Mouse (Mus musculus) retina, postnatal 1 day (tissue): Measurements from ENCODE around the gene Tex33.
"Not testable (repeated sequence)": the region's sequence is repeated elsewhere in the genome, so short reads cannot be mapped to it uniquely, and the experiment has no call there.

Experiments used
- DNase-seq: peaks from one replicate; pipeline ENCODE4 v3.0.0-alpha.2; 2012

Gene Tex33

DNA sequence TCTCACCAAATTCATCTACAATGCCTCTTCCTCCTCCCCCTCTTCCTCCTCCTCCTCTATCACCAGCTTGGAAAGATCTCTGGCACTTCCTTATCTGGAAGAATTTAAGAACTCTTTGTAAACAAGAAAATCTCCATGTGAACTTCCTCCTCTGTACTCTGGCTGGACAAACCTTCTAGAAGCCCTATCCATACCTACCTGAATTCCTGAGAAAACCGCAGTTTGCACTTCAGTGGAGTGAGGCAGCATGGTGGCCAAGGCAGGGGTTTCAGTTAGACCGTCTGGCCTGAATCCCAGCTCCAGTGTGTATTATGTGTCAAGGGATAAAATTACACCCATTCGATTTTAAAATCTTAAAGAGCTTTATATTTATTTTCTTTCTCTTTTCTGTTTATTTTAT lies 22.9 kb downstream of the Tex33 start:
- DNase-seq = no peak

DNA sequence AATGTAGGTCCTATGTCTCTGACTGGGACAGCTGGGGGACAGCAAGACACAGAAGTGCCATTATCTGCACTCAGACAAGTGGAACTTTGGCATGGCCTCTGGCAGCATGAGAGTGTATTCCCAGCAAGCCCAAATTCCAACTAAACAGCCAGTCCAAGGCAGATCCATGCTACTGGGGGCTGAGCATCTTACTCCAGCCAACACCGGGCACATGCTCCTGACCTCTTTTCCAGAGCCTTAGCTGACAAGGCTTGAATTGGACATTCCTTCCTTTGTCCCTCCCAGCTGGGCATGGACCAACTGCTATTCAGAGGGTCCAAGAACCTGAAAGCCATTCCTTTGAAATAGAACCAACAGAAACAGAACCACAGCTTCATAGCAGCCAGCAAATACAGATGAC lies 26.1 kb downstream of the Tex33 start:
- DNase-seq = peak; percentile 7

DNA sequence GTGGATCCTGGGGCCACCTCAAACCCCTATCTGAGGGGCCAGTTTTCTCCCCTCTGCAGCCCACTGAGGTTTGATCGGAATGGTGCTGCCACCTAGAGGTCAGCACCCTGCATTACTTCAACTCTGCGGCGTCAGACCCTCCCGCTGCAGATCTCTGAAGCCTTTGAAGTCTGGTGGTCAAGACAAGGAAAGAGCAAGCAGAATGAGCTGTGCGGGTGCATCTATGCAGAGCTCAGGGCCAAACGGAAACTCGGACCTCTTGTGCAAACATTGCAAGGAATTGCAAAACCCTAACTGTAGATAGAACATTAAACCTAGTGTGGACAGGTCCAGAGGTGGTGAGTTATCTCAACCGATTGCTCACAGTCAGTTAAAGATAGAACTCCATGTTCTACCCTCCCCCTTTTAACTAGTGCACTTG lies 26.8 kb downstream of the Tex33 start:
- DNase-seq = peak; percentile 66

DNA sequence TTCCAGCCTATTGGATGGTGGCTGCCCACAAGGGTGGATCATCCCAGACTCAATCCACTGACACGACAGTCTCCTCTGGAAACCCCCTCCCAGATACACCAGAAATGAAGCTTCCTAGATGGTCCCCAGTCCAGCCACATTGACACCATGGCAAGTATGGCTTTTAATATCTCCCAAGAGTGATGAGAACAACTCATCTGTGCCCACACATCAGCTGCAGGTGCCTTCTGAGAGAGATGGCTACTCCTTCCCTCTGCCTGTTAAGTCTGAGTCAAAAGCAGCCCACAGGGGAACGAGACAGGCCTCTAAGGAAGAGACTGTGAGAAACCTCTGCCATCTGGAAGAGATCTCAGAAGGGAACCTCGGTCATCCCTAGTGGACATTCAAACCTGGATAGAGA lies 27.9 kb downstream of the Tex33 start:
- DNase-seq = no peak

DNA sequence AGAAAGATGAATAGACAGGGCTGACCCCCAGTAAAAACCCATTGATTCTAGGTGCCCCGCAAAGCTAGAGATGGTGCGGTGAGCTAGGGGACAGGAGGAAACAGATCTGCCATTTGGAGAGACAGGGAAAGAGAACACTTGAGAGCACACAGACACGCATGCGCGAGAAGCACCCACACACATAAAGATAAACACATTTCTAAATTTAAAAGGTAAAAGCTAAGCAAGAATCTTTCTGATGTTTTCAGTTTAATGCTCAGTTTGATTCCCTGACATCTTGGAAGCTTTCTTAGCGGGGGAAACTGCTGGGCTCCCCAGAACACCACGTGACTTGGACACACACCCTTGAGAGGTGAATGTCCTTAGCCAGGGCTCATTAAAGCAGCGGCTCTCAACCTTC lies 28.8 kb downstream of the Tex33 start:
- DNase-seq = no peak

DNA sequence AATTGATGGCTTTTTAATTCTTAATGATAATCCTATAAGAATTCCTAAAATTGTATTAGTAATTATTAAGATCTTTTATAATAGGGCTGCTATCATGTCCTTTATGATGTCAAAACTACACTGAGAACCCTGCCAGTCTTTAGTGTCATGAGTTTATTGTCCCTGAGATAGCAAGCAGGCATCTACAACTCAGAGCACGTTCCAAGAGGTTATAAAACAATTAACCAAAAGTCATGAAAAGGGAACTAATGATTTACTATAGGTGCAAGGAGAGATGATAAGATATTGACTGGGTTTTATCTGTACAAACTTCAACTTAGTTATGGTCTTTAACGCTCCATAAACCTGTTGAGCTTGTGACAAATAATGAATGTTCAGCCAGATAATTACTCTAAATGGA lies 29.8 kb downstream of the Tex33 start:
- DNase-seq = no peak

DNA sequence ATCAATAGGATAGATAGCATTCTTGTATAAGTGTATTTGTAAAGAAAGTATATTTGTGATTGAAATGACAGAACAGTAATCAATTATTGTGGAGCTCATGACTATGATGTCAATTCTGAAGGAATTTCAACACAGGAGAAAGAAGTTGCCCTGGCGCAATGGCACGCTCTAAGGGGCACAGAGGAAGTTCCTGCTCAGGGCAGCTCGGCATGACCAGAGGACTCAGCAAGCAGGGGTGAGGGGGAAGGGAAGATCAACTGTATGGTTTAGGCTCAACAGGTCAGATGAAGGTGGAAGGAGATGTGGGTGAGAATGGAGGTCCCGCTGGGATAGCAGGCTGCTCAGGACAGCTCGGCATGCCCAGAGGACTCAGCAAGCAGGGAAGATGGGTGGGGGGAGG lies 40.2 kb downstream of the Tex33 start:
- DNase-seq = no peak

DNA sequence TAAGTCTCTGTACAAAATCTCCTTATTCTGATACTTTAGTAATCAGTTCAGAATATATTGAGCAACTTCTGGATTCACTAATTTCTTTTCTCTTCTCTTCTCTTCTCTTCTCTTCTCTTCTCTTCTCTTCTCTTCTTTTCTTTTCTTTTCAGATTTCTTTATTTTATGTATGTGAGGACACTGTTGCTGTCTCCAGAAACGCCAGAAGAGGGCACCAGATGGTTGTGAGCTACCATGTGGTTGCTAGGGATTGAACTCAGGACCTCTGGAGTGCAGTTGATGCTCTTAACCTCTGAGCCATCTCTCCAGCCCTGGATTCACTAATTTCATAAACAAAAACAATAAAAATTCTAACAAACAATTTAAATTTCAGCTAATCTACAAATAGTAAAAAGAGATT lies 40.8 kb downstream of the Tex33 start:
- DNase-seq = peak; percentile 38

DNA sequence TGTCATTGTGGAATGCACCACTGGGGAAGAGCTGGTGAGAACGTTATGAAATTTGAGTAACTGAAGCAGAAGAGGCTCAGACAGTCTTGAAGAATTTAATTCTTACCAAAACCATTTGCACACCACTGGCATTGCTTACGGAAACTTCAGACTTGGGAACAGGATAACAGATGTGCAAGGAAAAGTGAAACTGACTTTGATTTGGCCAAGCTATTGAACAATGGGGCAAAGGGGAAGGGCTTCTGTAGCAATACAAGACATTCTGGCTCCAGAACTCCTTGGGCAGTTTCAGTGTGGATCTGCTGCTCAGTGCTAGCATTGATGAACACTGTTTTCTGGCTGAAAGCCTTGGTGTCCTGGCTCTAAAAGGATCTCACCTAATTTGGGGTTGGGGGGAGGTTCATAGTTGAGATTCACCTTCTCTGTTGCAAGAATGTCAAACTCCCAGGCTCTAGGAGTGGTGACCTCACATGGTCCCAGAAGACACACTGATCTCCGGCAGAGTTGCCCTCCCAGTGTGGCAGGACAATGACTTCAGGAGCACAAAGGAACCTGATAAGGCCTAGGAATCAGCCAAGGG lies 44.0 kb downstream of the Tex33 start:
- DNase-seq = no peak

DNA sequence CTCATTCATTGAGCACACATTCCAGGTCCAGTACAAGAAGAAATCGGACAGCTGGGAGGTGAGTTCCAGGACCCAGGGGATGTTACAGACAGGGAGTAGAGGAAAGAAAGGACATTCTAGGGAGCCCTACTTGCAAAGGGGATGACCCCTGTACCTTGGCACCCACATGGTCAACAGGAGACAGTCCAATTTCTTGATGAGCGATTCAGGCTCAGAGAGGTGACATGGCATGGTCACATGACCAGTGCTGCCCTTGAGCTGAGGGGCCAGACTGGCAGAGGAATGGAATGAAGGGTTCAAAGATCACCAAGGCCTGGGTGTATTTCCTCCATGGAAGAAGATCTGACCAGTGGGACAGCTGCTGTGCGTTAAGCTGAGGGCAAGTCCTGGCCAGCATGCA lies 51.1 kb downstream of the Tex33 start:
- DNase-seq = no peak

DNA sequence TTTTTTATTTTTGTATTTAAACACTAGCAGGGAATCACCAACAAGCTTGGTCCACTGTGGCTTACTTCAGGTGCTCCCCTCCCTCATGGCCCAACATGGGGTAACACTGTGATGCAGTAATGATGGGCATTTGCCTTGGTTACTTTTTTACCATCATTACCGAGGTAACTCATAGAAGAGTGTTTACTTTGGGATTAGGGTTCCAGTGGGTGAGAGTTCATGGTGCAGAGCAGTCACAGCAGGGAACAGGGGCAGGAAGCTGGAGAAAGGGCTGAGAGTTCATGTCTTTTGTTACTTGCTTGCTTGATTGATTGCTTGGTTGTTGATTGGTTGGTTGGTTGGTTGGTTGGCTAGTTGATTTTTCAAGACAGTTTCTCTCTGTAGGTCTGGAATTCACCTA lies 52.0 kb downstream of the Tex33 start:
- no peak for DNase-seq

DNA sequence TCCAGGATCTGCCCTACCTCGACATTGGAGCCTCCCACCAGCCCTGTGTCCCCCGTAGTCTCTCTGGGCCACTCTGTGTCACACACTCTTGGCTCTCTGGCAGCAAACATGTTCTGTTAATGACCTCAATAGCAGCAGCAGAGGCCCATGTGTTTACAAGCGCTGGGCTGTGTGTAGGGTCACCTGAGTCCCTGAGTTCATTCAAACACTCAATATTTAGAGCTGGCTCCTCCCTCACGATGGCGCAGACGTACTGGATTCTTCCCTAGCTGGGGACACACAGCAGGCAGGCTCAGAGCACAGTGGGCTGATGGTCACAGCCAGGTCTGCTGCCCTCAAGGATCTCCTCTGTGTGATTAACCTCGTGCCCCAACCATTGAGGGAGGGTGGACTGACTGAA lies 54.8 kb downstream of the Tex33 start:
- DNase-seq = not testable (repeated sequence)

DNA sequence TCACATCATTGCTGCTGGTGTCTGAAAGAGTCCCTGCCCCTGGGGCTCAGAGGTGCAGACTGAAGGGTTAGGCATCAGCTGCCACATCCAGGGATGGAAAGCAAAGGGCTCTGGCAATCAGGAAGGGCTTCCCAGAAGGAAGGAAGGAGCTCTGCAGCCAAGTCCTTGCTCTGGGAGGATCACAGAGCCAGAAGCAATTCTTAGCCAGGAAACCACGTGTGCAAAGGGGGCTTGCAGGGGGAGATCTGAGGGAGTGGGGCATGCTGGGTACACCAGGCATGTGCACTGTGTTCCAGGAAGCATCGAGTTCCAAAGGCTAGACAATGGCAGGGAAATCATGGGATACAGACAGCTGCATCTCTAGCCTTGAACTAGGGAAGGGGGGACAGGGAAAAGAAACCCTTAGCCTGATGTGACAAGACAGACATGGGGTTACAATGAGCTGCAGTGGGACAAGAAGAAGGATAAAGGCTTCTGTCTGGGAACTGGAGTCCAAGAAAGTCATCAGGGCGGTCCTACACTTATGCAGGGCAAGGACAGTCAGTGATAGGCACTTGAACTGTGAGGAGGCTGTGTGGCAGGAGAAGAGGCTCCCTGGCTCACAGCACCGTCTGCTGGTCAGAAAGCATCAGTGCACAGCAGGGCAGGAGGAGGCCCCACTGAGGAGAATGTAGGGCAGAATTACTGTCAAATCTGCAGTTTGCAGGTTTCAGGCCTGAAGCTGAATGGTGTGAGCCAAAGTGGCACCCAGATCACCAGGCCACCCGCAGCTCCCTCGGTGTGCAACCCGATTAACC lies 55.9 kb downstream of the Tex33 start:
- DNase-seq = peak; percentile 61

DNA sequence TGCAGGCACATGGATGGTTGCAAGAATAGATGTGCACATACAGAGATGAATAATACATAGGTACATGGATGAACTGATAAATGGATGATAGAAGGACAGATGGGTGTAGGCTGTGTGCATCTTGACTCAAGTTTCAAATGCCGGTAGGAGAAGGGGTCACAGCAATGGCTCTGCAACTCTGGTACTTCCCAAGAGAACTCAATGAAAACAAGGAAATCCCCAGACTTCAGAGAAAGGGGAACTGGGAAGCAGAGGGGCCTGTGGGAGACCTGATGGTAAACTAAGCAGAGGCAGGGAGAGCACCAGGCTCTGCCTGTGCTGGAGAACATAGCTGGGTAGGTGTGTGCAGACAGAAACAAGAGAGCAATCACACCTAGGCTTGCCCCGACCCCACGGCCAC lies 61.3 kb downstream of the Tex33 start:
- DNase-seq = no peak

DNA sequence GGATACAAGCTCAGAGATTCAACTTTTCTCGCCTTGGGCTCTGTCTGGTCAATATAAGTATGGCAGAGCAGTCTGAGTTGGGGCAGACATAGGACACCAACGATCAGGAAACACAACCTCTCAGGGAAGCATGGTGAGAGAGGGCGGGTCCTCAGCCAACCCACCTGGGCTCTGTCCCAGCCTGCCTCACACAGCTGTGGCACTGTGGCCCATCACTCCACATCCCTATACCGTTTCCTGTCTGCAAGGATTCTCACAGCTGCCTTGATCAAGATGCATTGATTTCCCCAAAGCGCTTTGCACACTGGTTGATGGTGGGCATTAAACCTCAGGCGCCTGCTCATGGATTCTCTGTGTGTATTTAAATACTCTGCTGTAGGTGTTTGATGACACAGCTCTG lies 62.7 kb downstream of the Tex33 start:
- no peak for DNase-seq

DNA sequence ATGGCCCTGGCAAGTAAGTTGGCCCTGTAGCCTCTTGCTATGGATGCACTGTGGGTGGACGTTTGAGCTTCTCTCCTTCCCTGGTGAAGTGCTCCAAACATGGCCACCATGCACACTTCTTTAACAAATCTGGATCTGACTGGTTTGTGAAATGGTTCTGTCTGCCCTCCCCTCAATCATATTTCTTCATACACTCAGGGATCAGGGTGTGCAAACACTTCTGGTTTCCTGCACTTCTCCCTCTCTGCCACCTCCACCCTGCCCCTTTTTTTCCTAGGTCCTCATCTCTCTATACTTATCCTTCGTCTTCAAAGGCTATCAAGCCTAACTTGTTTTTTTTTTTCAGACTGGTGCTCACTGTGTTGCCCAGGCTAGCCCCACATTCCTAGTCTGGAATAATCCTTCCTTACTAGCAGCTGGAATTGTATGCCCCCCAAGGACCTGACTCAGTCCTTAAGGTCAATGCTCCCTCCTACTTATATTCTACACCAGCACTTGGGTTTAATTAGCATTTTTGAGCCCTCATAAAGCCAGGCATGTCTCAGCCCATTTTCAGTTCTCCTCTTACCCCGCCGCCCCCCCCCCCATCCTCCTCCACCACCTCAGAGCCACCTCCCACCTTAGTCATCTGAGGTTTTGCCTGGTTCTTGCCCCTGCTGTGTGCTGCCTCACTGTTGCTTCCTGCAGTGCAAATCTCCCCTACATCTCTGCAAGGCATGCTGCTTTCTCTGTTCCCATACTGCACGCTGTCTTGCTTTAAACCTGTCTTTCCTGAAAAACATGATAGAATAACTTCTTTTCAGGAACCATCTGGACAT lies 64.0 kb downstream of the Tex33 start:
- DNase-seq = no peak

DNA sequence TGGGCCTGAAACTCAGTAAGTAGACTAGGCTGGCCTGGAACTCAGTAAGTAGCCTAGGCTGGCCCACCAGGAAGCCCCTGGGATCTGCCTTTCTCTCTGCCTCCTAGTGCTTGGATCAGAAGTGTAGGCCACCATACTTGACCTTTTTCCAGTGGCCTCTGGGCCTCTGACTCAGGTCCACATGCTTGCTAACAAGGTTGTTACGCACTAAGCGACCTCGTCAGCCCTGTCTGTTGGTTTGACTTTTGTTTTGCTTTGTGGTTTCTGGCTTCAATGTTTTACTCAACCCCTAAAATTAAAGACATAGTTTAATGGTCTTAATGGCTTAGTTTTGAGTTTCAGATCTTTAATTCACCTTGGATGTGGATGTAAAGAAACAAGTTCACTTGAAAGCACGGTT lies 65.0 kb downstream of the Tex33 start:
- no peak for DNase-seq

DNA sequence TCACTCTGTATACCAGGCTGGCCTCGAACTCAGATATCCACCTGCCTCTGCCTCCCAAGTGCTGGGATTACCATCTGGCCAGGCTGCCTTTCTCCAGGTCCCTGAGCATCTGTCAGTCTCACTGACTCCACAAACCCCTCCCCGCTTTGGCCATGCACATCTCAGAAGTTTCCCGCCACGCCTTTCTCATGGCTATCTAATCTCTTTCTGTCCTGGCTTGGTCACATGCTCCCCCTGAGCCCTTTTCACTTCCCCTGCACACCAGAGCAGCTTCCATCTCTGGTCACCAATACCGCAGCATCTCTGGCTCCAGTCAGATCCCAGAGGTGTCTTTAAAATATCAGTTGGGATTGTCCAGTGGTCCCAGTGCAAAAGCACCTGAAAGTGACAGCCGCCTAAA lies 65.7 kb downstream of the Tex33 start:
- not testable (repeated sequence) for DNase-seq

DNA sequence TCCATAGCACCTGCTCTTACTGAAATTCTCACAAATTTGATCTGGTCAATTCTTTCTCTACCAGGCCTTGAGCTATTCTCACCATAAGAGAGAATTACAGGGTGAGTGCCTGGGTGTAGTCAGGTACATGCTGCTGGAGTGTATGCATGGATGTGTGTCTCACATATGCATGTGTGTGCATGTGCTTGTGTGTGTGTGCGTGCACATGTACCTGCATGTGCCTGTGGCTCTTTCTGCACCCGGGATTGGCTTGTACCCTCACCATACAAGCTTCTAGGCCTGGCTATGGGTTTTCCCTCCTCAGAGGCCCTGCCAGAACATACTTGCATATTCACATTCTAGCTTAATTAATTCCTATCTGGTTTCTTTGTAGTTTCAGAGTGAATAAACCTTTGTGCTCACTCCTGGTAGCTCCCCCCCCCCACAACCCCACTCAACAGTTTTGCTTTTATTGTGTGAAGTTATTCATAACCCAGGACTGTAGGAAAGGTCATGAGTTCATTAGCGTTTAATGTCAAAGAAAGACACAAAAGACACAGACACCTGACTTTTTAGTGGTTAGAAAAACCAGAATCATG lies 67.1 kb downstream of the Tex33 start:
- no peak for DNase-seq
